Mouse (Mus musculus) CH12.LX (cell line): Measurements from ENCODE around the gene Bmi1. TPM values are rescaled to one million over a fixed set of nuclear protein-coding genes. Genes with fewer than 3 reads are reported as not detected.
A peak's percentile ranks its signal among the peaks of the same experiment; 100 is the strongest.

Source experiments
- DNase-seq: peaks from one replicate; pipeline ENCODE4 v3.0.0-alpha.2; 2013; ENCODE audit errors: extremely low read depth
- H3K27ac ChIP-seq: 2 replicates; pipeline ENCODE4 v1.5.1; 2012; ENCODE audit warnings: low read depth, mild to moderate bottlenecking, control low read depth, moderate library complexity; ENCODE audit not compliant: insufficient read depth
- H3K27me3 ChIP-seq: replicated peaks from 2 replicates; pipeline ENCODE3; 2012; ENCODE audit warnings: inconsistent platforms
- H3K36me3 ChIP-seq, 2 experiments: replicated peaks in 1 of 2; 2 replicates each; pipeline versions ENCODE3 to v1.6.1; 2012; ENCODE audit warnings: inconsistent platforms in 1 of 2, low read length in 1 of 2, mild to moderate bottlenecking in 1 of 2, mixed read lengths in 1 of 2, moderate library complexity in 1 of 2; ENCODE audit not compliant: control insufficient read depth in 1 of 2, insufficient read depth in 1 of 2
- H3K4me1 ChIP-seq, 2 experiments: 2 replicates each; pipeline ENCODE4 v1.6.1; 2012; ENCODE audit warnings: inconsistent platforms in 1 of 2, moderate library complexity in 1 of 2; ENCODE audit not compliant: insufficient read depth in 2 of 2, control insufficient read depth in 1 of 2
- H3K4me2 ChIP-seq: 2 replicates; pipeline ENCODE4 v1.6.1; 2012; ENCODE audit warnings: low read depth, mild to moderate bottlenecking, control low read depth; ENCODE audit not compliant: poor library complexity, insufficient read depth, severe bottlenecking
- H3K4me3 ChIP-seq, 3 experiments: fragments of 150-350 bp in 1 of 3; sonication (generic) in 1 of 3; replicated peaks in 1 of 3; 2 replicates each; pipeline versions ENCODE3 to v1.5.1; 2011 to 2012; ENCODE audit warnings: low read depth in 2 of 3, low read length in 2 of 3, mild to moderate bottlenecking in 2 of 3, moderate library complexity in 2 of 3, control low read depth in 1 of 3, improper control_type of control experiment in 1 of 3, inconsistent platforms in 1 of 3, mixed read lengths in 1 of 3; ENCODE audit not compliant: poor library complexity in 1 of 3
- H3K79me2 ChIP-seq: replicated peaks from 2 replicates; pipeline ENCODE4 v1.6.1; 2012; ENCODE audit warnings: mild to moderate bottlenecking, moderate library complexity; ENCODE audit not compliant: control insufficient read depth, poor library complexity, insufficient read depth, severe bottlenecking; ENCODE audit errors: extremely low read depth
- H3K9ac ChIP-seq: 2 replicates; pipeline ENCODE4 v1.6.1; 2012; ENCODE audit warnings: low read depth, mild to moderate bottlenecking, control low read depth, moderate library complexity; ENCODE audit not compliant: insufficient read depth
- H3K9me3 ChIP-seq: replicated peaks from 2 replicates; pipeline ENCODE3; 2012; ENCODE audit warnings: low read length, inconsistent platforms, mixed read lengths
- BHLHE40 ChIP-seq: IDR thresholded peaks from 2 replicates; pipeline ENCODE4 v1.6.1; 2011; ENCODE audit warnings: mild to moderate bottlenecking, low read depth, low read length, improper control_type of control experiment
- CHD1 ChIP-seq: IDR thresholded peaks from 2 replicates; pipeline ENCODE4 v1.6.1; 2012; ENCODE audit warnings: low read depth, low read length, improper control_type of control experiment, inconsistent platforms
- CHD2 ChIP-seq: IDR thresholded peaks from 2 replicates; pipeline ENCODE4 v1.6.1; 2011; ENCODE audit warnings: low read length, improper control_type of control experiment
- E2F4 ChIP-seq: IDR thresholded peaks from 2 replicates; pipeline ENCODE4 v1.6.1; 2011; ENCODE audit warnings: low read depth, low read length, improper control_type of control experiment; ENCODE audit not compliant: insufficient replicate concordance
- ELF1 ChIP-seq: IDR thresholded peaks from 2 replicates; pipeline ENCODE4 v1.6.1; 2014; ENCODE audit warnings: low read depth, mild to moderate bottlenecking, inconsistent platforms, low read length, improper control_type of control experiment
- EP300 ChIP-seq: IDR thresholded peaks from 2 replicates; pipeline ENCODE4 v1.6.1; 2011; ENCODE audit warnings: low read length, improper control_type of control experiment
- ETS1 ChIP-seq: conservative IDR thresholded peaks from 2 replicates; pipeline ENCODE4 v1.6.1; 2012; ENCODE audit warnings: low read depth, mild to moderate bottlenecking, inconsistent platforms, low read length, improper control_type of control experiment, moderate library complexity
- GABPA ChIP-seq: IDR thresholded peaks from 2 replicates; pipeline ENCODE4 v1.6.1; 2012; ENCODE audit warnings: low read depth, low read length, improper control_type of control experiment, inconsistent platforms; ENCODE audit not compliant: insufficient replicate concordance
- HCFC1 ChIP-seq: IDR thresholded peaks from 2 replicates; pipeline ENCODE4 v1.6.1; 2012; ENCODE audit warnings: low read depth, mild to moderate bottlenecking, inconsistent platforms, low read length, improper control_type of control experiment
- JUND ChIP-seq: conservative IDR thresholded peaks from 2 replicates; pipeline ENCODE4 v1.6.1; 2011; ENCODE audit warnings: low read depth, low read length, improper control_type of control experiment
- KAT2A ChIP-seq: IDR thresholded peaks from 2 replicates; pipeline ENCODE4 v1.6.1; 2012; ENCODE audit warnings: low read length, improper control_type of control experiment, inconsistent platforms; ENCODE audit not compliant: insufficient replicate concordance
- MAFK ChIP-seq: IDR thresholded peaks from 2 replicates; pipeline ENCODE4 v1.6.1; 2011; ENCODE audit warnings: low read length, improper control_type of control experiment; ENCODE audit not compliant: insufficient replicate concordance
- MAX ChIP-seq: IDR thresholded peaks from 2 replicates; pipeline ENCODE4 v1.6.1; 2011; ENCODE audit warnings: low read length, improper control_type of control experiment
- MEF2A ChIP-seq: IDR thresholded peaks from 2 replicates; pipeline ENCODE4 v1.6.1; 2014; ENCODE audit warnings: low read depth, mild to moderate bottlenecking, inconsistent platforms, low read length, improper control_type of control experiment, borderline replicate concordance
- MXI1 ChIP-seq: IDR thresholded peaks from 2 replicates; pipeline ENCODE4 v1.6.1; 2011; ENCODE audit warnings: mild to moderate bottlenecking, low read depth, low read length, improper control_type of control experiment
- MYC ChIP-seq: IDR thresholded peaks from 2 replicates; pipeline ENCODE4 v1.6.1; 2011; ENCODE audit warnings: low read depth, mild to moderate bottlenecking, improper control_type of control experiment, low read length
- NELFE ChIP-seq: IDR thresholded peaks from 2 replicates; pipeline ENCODE4 v1.6.1; 2011; ENCODE audit warnings: low read depth, low read length, improper control_type of control experiment
- NRF1 ChIP-seq: IDR thresholded peaks from 2 replicates; pipeline ENCODE4 v1.6.1; 2014; ENCODE audit warnings: low read depth, mild to moderate bottlenecking, inconsistent platforms, low read length, improper control_type of control experiment, moderate library complexity
- PAX5 ChIP-seq: IDR thresholded peaks from 2 replicates; pipeline ENCODE4 v1.6.1; 2012; ENCODE audit warnings: low read length, inconsistent platforms, mixed read lengths
- POLR2A ChIP-seq: IDR thresholded peaks from 2 replicates; pipeline ENCODE4 v1.6.1; 2011; ENCODE audit warnings: low read depth, mild to moderate bottlenecking, improper control_type of control experiment, low read length
- RAD21 ChIP-seq: IDR thresholded peaks from 2 replicates; pipeline ENCODE4 v1.6.1; 2011; ENCODE audit warnings: low read depth, mild to moderate bottlenecking, low read length, improper control_type of control experiment, moderate library complexity
- RCOR1 ChIP-seq: conservative IDR thresholded peaks from 2 replicates; pipeline ENCODE4 v1.6.1; 2012; ENCODE audit warnings: low read depth, mild to moderate bottlenecking, inconsistent platforms, low read length, improper control_type of control experiment
- SMC3 ChIP-seq: IDR thresholded peaks from 2 replicates; pipeline ENCODE4 v1.6.1; 2011; ENCODE audit warnings: low read depth, low read length, improper control_type of control experiment
- TBP ChIP-seq: conservative IDR thresholded peaks from 2 replicates; pipeline ENCODE4 v1.6.1; 2011; ENCODE audit warnings: low read depth, low read length, improper control_type of control experiment
- TCF12 ChIP-seq: IDR thresholded peaks from 2 replicates; pipeline ENCODE4 v1.6.1; 2014; ENCODE audit warnings: low read depth, mild to moderate bottlenecking, inconsistent platforms, low read length, improper control_type of control experiment
- UBTF ChIP-seq: IDR thresholded peaks from 2 replicates; pipeline ENCODE4 v1.6.1; 2012; ENCODE audit warnings: low read depth, mild to moderate bottlenecking, inconsistent platforms, low read length, improper control_type of control experiment, moderate library complexity
- USF1 ChIP-seq: IDR thresholded peaks from 2 replicates; pipeline ENCODE4 v1.6.1; 2014; ENCODE audit warnings: low read depth, mild to moderate bottlenecking, inconsistent platforms, low read length, improper control_type of control experiment
- ZC3H11A ChIP-seq: IDR thresholded peaks from 2 replicates; pipeline ENCODE4 v1.6.1; 2012; ENCODE audit warnings: low read depth, mild to moderate bottlenecking, inconsistent platforms, low read length, improper control_type of control experiment
- ZKSCAN1 ChIP-seq: IDR thresholded peaks from 2 replicates; pipeline ENCODE4 v1.6.1; 2012; ENCODE audit warnings: low read depth, inconsistent platforms, low read length, improper control_type of control experiment, borderline replicate concordance
- ZMIZ1 ChIP-seq: IDR thresholded peaks from 2 replicates; pipeline ENCODE4 v1.6.1; 2012; ENCODE audit warnings: low read depth, mild to moderate bottlenecking, inconsistent platforms, low read length, improper control_type of control experiment
- ZNF384 ChIP-seq: IDR thresholded peaks from 2 replicates; pipeline ENCODE4 v1.6.1; 2012; ENCODE audit warnings: low read depth, low read length, improper control_type of control experiment, inconsistent platforms
- dilution Hi-C: fragments of 300-500 bp; cut with MboI; formaldehyde crosslinking; loops from 2 replicates; pipeline ENCODE4 v1.14.3; 2020; ENCODE audit warnings: low sequenced_read_pairs; ENCODE audit not compliant: extremely low pct_unique_long_range_greater_than_20kb, extremely low pct_ligation_motif_present
- in situ Hi-C: fragments of 300-500 bp; cut with MboI; formaldehyde crosslinking; loops from 3 replicates; pipeline ENCODE4 v1.14.3; 2019; ENCODE audit warnings: low sequenced_read_pairs, low pct_ligation_motif_present, low pct_unique_long_range_greater_than_20kb, mixed read lengths
- polyA plus RNA-seq: library from polyadenylated mRNA; unstranded; fragments of >175 nt; gene quantifications from 2 replicates; pipeline ENCODE4 v1.2.1, GENCODE M21; 2012; ENCODE audit warnings: low read depth; ENCODE audit not compliant: insufficient read length
- total RNA-seq, 2 experiments: library from RNA; depleted of rRNA; stranded (reverse); fragments of 300-350 nt in 1 of 2; fragments of >200 nt in 1 of 2; gene quantifications; 2 replicates each; pipeline ENCODE4 v1.2.3; 2012 to 2014

Gene Bmi1
- total RNA-seq (2012; rRNA removed) = 38.6 and 50.0 TPM in 2 replicates
- total RNA-seq (2014; rRNA removed) = 87.0 and 95.4 TPM in 2 replicates
- polyA plus RNA-seq = 44.8 and 51.0 TPM in 2 replicates

DNA sequence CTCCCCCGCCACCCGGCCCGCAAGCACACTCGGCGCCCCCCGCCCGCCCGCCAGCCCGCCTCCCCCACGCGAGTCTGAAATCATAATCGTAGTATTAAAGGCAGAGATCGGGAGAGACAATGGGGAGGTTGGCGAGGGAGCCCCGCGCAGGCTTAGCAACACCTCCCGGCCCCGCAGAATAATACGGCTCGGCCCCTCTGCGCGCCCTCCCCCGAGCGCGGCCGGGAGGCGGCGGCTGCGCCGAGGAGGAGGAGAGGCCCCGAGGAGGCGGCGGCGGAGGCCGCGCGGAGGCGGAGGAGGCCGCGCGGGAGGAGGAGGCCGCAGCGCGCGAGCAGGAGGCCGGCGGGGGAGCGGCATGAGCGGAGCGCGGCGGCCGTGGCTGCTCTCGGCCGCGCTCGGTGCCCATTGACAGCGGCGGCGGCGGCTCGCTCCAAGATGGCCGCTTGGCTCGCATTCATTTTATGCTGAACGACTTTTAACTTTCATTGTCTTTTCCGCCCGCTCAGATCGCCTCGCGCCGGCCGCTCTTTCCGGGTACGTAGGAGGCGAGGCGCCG is at the start of gene Bmi1:
TSS of gene Bmi1 (plus strand) at position 83 of the 556 bp plus-strand sequence.
- peak within 1 kb of the TSS; percentile 68 for H3K27ac ChIP-seq
- peak; percentile 27 for DNase-seq
- dilution Hi-C loops (no loop called here), in situ Hi-C loops (loop anchor here (25.0 kb wide), 2 partner anchors 290 to 640 kb away; partner anchors contain the start of genes A930004D18Rik, Dnajc1 and Skida1)
- TF ChIP-seq MAFK (no peak), TBP (no peak), NELFE (peak; percentile 45; the same call in 1 of the 2 replicates), KAT2A (no peak), JUND (no peak), BHLHE40 (no peak), E2F4 (no peak), MAX (no peak), SMC3 (no peak), TCF12 (0 out of 2 replicates have a peak, but pooled peaks have one; percentile 1), RAD21 (no peak), POLR2A (peak; percentile 60), CHD1 (no peak), MXI1 (0 out of 2 replicates have a peak, but pooled peaks have one; percentile 30), CHD2 (no peak), RCOR1 (no peak), MEF2A (no peak), MYC (no peak), ELF1 (no peak), USF1 (no peak), ZKSCAN1 (no peak), HCFC1 (no peak), ETS1 (no peak), GABPA (no peak), PAX5 (no peak), UBTF (peak; percentile 46; the same call in 1 of the 2 replicates), NRF1 (no peak; the same call in 1 of the 2 replicates), ZC3H11A (no peak), ZMIZ1 (no peak), EP300 (no peak), ZNF384 (no peak)
- peak within 1 kb of the TSS; percentile 85 for H3K4me2 ChIP-seq
- peaks cover 0 to 27% of the 10 kb centered on the region in 2 experiments; a peak in 2 of 4 replicates for H3K4me1 ChIP-seq
- peaks cover 15% of the 10 kb centered on the region for H3K27me3 ChIP-seq
- peak within 1 kb of the TSS; percentile 71 to 81 (median 75) for H3K4me3 ChIP-seq
- H3K9me3 ChIP-seq = no peaks in the 10 kb centered on the region
- peaks cover 23% of the 10 kb centered on the region for H3K79me2 ChIP-seq
- peak within 1 kb of the TSS; percentile 99 for H3K9ac ChIP-seq
- H3K36me3 ChIP-seq = peaks cover 0 to 11% of the 10 kb centered on the region in 2 experiments
